Mouse (Mus musculus) kidney, postnatal 10 days (tissue): ENCODE measurements at regions not wholly inside any gene's neighbourhood (a gene's known extent, or its start where the extent isn't known, plus 50 kb on each side); places are given as distances from the start of the nearest gene placed in this dataset.
A peak's percentile ranks its signal among the peaks of the same experiment; 100 is the strongest.

Source experiments
- DNase-seq: peaks from one replicate; pipeline ENCODE4 v3.0.0; 2021; ENCODE audit warnings: mixed read lengths

- no peak for DNase-seq
Observed at GRCm38 (mm10) chr5:79131443-79132308, 1723.8 kb upstream of the Igfbp7 start.

GRCm38 (mm10) chr5:79083170-79083569, 1675.3 kb upstream of the Igfbp7 start:
- DNase-seq = no peak

GRCm38 (mm10) chr5:79059805-79060204, 1652.0 kb upstream of the Igfbp7 start:
- peak; percentile 57 for DNase-seq
